Mouse (Mus musculus): ENCODE measurements around the gene A530032D15Rik. TPM values are rescaled to one million over a fixed set of nuclear protein-coding genes. Genes with fewer than 3 reads are reported as not detected.
"Not testable (repeated sequence)": the region's sequence is repeated elsewhere in the genome, so short reads cannot be mapped to it uniquely, and the experiment has no call there.

Gene A530032D15Rik
- under 1 TPM; 0.28 to 0.41 TPM for total RNA-seq (2021)

GRCm38 (mm10) chr1:85109753-85110152 lies at the start of gene A530032D15Rik:
Gene A530032D15Rik (minus strand): TSS chr1:85109853.
- DNase-seq; intact Hi-C loops (cut with DNase I): not testable (repeated sequence)

DNA sequence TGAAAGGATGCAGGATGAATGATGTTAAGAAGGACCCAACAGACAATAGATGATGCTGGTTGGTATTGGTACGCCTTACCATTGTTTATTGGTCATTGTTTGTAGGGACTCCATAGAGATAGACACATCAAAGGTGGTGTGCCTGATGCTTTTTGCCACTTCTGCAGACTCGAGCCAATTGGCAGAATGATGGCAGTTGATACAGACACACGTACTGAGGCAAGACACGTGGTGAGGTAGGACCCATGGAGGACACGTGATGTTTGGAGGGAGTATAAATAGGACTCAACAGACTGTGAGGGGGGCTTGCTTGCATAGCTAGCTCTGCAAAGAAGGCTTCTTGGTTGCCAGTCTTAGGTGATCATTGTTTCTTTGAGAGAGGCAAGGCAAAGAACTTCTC lies 45.5 kb upstream of the A530032D15Rik start:
- DNase-seq; intact Hi-C loops (cut with DNase I): not testable (repeated sequence)

DNA sequence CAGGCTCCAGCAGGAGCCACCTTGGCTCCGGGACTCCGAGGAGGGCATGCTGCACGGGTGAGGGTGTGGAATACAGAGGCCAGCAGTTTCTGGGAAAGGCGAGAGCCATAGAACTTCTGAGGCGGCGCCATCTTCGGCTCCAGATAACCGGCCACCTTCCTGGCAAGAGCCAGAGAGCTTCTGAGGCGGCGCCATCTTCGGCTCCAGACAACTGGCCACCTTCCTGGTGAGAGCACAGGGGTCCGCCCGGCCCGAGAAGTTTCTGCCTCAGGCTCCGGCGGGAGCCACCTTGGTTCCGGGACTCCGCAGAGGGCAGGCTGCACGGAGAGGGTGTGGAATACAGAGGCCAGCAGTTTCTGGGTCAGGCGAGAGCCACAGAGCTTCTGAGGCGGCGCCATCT lies 24.0 kb upstream of the A530032D15Rik start:
- intact Hi-C loops (cut with DNase I); DNase-seq: not testable (repeated sequence)

DNA sequence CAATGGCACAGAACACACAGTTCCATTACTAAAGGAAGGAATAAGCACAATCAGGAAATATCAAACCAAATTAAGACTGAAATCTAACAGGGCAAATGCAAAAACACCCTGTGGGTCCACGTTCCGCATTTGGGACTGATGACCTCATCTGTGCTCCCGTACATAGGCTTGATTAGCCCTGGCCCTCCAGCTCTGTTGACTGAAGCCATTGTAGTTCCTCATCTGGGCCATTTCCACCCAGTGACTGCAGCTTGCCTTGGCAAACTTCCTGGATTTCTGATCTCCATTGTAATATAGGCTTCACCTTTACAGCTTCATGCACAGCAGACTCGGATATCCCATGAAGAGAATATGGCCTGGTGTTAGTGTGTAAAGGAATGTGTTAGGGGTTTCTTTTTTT lies 12.2 kb upstream of the A530032D15Rik start:
- DNase-seq; intact Hi-C loops (cut with DNase I): not testable (repeated sequence)

DNA sequence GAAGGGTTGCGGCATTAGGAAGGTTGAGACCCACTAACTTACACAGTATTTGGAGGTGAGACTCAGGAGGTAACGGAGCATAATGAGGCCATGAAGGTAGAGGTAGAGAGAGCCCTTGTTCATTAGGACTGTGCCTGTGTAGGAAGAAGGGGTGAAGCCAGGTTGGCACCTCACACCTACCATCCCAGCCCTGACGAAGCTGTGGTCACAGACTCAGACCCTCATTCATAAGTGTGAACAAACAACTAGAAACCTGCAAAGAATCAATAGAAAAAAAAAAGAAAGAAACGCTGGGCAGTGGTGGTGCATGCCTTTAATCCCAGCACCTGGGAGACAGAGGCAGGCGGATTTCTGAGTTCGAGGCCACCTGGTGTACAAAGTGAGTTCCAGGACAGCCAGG lies 8.7 kb upstream of the A530032D15Rik start:
- intact Hi-C loops (cut with DNase I); DNase-seq: not testable (repeated sequence)

- DNase-seq; intact Hi-C loops (cut with DNase I): not testable (repeated sequence)
These were observed 7.9 kb upstream of the A530032D15Rik start for GRCm38 (mm10) chr1:85117537-85117936.

- intact Hi-C loops (cut with DNase I) = not testable (repeated sequence)
- DNase-seq = peak in 1 of 2 experiments; percentile 52
These were observed 5.2 kb upstream of the A530032D15Rik start for GRCm38 (mm10) chr1:85114666-85115402.

- DNase-seq; intact Hi-C loops (cut with DNase I): not testable (repeated sequence)
These were observed 4.4 kb upstream of the A530032D15Rik start for GRCm38 (mm10) chr1:85114078-85114477.

GRCm38 (mm10) chr1:85112889-85113288 lies 3.2 kb upstream of the A530032D15Rik start:
- intact Hi-C loops (cut with DNase I); DNase-seq: not testable (repeated sequence)

GRCm38 (mm10) chr1:85112266-85112665 lies 2.6 kb upstream of the A530032D15Rik start:
- DNase-seq; intact Hi-C loops (cut with DNase I): not testable (repeated sequence)

DNA sequence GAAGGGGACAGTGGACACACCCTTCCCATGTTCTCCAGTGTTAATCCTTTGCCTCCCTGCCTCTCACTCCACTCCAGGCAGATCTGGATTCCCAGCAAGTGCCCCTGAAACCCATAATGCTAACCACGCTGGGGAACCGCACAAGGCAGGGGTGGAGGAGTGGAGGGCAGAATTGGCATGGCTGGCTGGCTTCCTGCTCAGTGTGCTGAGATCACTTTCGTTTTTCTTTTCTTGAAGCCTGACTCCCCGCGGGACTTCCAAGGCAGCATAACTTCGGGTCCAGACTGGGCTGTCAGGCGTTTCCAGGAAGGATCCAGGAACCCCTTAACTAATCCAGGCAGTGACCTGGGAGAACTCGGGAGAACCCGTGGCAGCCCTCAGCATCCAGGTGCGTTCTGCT lies 1.9 kb upstream of the A530032D15Rik start:
- DNase-seq; intact Hi-C loops (cut with DNase I): not testable (repeated sequence)

GRCm38 (mm10) chr1:85110876-85111275 lies 1.2 kb upstream of the A530032D15Rik start:
- DNase-seq; intact Hi-C loops (cut with DNase I): not testable (repeated sequence)

GRCm38 (mm10) chr1:85106013-85106412 lies 3.6 kb downstream of the A530032D15Rik start:
- DNase-seq; intact Hi-C loops (cut with DNase I): not testable (repeated sequence)

DNA sequence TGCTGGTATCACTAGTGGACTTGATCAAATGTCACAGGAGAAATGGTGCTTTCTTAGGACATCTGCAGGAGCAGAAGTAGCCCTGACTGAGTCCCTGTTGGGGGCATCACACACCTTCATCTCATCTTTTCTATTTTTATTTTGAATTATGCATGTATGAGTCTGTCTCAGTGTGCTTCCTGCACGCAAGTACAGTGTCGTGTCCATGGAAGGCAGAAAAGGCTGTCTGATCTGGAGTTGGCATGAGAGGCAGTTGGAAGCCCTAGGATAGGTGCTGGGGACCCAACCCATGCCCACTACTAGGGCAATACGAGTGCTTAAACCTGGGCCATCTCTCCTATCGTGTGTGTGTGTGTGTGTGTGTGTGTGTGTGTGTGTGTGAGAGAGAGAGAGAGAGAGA lies 4.3 kb downstream of the A530032D15Rik start:
- DNase-seq; intact Hi-C loops (cut with DNase I): not testable (repeated sequence)

- intact Hi-C loops (cut with DNase I); DNase-seq: not testable (repeated sequence)
These were observed 7.9 kb downstream of the A530032D15Rik start for GRCm38 (mm10) chr1:85101754-85102153.

DNA sequence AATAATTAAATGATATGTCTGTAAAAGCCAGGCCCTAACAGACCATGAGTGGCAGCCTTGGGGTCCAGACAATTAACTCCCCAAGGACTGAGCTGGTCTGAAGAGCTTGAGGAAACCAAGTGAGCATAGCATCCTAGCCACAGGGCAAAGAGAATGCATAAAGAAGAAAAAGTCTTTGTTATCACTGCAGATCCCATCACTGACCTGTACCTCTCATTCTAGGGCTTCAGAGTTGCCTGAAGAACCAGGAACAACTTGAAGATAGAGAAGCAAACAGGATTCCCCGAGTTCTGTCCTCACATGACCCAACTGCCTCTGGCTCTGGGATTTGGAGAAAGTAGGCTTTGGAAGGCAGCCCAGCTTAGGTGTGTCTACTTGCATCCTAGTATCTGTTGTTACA lies 9.8 kb downstream of the A530032D15Rik start, which contains the start of gene Gm10553:
Gene Gm10553 (plus strand): TSS at position 301 of the 400 bp plus-strand sequence.
- DNase-seq; intact Hi-C loops (cut with DNase I): not testable (repeated sequence)

DNA sequence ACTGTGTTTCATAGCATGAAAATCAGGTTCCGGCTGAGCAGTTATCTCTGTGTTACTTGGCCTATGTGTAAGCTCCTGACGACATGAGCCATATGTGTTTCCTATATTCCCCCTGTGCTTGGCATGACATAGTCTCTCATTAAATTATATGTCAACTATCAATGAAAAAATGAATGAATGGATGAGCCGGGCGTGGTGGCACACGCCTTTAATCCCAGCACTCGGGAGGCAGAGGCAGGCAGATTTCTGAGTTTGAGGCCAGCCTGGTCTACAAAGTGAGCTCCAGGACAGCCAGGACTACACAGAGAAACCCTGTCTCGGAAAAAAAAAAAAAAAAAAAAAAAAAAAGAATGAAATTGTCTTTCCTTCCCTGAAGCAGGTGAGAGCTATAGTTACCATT lies 10.6 kb downstream of the A530032D15Rik start:
- DNase-seq; intact Hi-C loops (cut with DNase I): not testable (repeated sequence)

GRCm38 (mm10) chr1:85093011-85093572 lies 16.6 kb downstream of the A530032D15Rik start:
- intact Hi-C loops (cut with DNase I); DNase-seq: not testable (repeated sequence)

GRCm38 (mm10) chr1:85092169-85092568 lies 17.5 kb downstream of the A530032D15Rik start:
- DNase-seq; intact Hi-C loops (cut with DNase I): not testable (repeated sequence)

DNA sequence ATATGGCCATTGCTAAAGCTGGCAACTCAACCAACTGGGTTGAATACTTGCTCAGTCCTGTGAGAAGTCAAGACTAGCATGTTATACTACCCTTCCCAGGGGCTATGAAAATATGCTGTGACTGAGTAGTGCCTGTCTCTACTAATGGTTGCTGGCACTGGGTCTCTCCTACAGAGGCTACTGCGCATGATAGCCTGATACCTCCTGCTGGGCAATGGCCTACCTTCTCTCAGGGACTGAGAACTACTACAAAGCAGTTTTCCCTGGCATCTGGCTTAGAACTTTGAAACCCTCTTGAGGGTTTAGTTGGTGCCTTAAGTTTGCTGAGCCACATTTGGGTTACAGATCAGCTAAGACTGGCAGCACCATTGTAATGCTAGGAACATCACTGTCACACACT lies 23.4 kb downstream of the A530032D15Rik start:
- intact Hi-C loops (cut with DNase I); DNase-seq: not testable (repeated sequence)

GRCm38 (mm10) chr1:85084803-85085202 lies 24.9 kb downstream of the A530032D15Rik start:
- intact Hi-C loops (cut with DNase I); DNase-seq: not testable (repeated sequence)

GRCm38 (mm10) chr1:85073099-85073498 lies 36.6 kb downstream of the A530032D15Rik start:
- intact Hi-C loops (cut with DNase I); DNase-seq: not testable (repeated sequence)
